Mouse (Mus musculus) A20 (cell line): Measurements from ENCODE around the gene Trpv2.
"Not testable (repeated sequence)": the region's sequence is repeated elsewhere in the genome, so short reads cannot be mapped to it uniquely, and the experiment has no call there.

Experiments
- DNase-seq: peaks from one replicate; pipeline ENCODE4 v3.0.0-alpha.2; 2011; ENCODE audit warnings: low read depth, low spot score

The Trpv2 gene

DNA sequence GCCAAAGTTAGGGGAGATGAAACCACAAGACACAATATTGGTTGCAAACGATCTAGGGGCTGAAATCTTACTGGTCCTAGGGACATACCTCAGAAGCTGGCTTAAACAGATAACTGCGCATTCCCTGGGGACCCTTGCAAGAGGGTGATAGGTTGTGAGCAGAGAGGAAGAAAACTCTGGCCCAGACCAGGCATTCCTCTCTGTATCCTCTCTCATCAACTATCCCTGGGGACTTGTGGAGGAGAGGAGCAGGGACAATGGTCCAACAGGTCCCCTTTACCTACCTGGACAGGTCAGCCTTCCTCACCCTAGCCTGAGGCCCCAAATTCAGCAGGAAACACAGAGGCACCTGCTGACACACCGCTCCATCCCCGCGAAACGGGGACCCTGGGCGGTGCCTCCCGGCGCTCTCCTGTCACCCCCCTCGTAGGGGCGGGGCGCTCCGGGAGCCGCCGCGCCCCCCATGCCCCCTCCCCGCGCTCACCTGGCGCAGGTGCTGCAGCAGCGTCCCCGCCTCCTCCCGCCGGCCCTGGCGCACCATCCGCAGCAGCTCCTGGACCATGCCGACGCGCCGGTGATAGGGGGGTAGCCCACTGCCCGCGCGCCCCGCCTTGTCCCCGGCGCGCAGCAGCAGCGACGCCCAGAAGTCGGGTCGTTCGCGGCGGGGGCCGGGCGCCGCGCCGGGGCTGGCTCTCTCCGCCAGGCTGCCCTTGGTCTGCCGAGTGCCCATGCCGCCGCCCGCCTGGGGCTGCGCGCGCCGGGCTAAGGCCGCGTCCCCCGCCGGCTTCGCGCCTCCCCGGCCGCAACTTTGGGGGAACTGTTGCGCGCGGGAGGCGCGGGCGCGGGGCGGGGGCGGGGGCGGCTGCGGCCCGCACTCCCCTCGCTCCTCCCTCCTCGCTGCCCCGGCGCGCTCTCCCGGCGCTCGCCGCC is 73.6 kb downstream of the Trpv2 start, which contains the start of gene Lrrc75a:
Lrrc75a (minus strand) TSS at position 863 of the 930 bp plus-strand sequence.
- peak; percentile 59 for DNase-seq

DNA sequence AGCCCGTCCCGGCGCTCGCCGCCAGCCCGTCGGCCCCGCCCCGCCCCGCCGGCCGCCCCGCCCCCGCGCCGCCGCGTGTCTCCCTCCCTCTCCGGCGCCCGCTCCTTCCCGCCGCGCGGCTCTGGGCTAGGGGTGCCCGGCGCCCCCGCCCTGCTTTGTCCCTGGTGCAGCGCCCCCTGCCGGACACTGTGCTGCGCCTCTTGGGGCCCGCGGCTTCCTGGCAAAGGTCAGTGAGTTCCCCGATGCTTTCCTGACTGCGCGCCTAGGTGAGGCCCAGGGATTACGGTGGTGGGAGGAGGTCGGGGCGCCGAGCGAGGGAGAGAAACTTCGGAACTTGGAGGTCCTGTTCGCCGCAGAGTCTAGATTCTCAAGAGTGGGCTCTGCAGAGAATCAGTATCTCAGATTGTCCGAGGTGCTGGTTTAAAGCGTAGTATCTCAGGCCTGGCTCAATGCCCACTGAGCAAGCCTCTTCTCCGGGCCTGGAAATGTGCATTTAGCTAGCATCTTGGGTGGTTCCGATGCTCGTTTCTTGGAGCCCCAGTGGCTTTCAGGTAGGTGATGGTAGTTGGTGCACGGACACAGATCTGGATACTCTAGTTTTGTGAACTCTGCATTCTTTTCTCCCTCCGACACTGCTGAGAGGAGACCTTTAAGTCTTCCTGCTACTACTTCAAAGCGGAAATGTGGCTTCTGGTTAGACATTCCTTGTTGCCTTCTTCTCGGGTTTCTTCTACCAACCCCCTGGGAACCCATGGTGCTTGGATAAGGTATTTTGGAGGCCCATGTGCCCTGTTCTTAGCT is 74.5 kb downstream of the Trpv2 start, which contains the start of gene Mmgt2:
Mmgt2 (plus strand) TSS at position 74 of the 801 bp plus-strand sequence.
- peak; percentile 95 for DNase-seq

DNA sequence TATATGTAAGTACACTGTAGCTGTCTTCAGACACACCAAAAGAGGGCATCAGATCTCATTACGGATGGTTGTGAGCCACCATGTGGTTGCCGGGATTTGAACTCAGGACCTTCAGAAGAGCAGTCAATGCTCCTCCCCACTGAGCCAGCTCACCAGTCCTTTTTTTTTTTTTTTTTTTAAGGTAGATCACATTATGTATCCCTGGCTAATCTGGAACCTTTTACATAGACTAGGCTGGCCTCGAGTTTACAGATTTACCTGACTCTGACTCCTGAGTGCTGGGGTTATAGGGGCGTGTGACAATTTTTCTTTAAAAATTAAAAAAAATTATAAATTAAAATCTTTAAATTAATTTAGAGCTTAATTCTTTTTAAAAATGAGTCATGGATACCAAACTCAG is 75.5 kb downstream of the Trpv2 start:
- not testable (repeated sequence) for DNase-seq
